10 mouse cellular contexts compared by ENCODE assay signal in genomic region chr13:52025482-52025848, GRCm38 (mm10).
DNase-seq lines count a peak whose midpoint lies in the region; ATAC-seq and TF ChIP-seq lines count a peak whose summit lies in the region.
"Had no signal": no experiment of that assay in that cellular context is flagged by ENCODE, and none has a peak within 500 bp of the region (broad histone marks: within the 10 kb centered on the region; RNA-seq: fewer than 3 reads in every experiment).

No protein-coding gene starts in this region.

- H3K27ac ChIP-seq in heart, adult 2 months = no peak overlapping the region
- peak overlapping the region; percentile 62 for H3K27ac ChIP-seq in gastrocnemius, adult 2 months
- 0 out of 2 replicates have a peak overlapping the region, but pooled peaks have one; percentile 11 for H3K27ac ChIP-seq in limb, embryonic 14.5 days (replicated peaks; ENCODE audit: low read depth, low read length)
- no peak overlapping the region for H3K27ac ChIP-seq in forebrain, embryonic 11.5 days (ENCODE audit: low read depth, low read length)
- H3K27ac ChIP-seq: macrophage had no signal

- no peaks in the 10 kb centered on the region for H3K27me3 ChIP-seq in heart, adult 2 months (ENCODE audit: control insufficient read depth, insufficient read depth, low read length)
- no peaks in the 10 kb centered on the region for H3K27me3 ChIP-seq in limb, embryonic 14.5 days (ENCODE audit: control insufficient read depth, insufficient read depth, low read length)
- no peaks in the 10 kb centered on the region for H3K27me3 ChIP-seq in forebrain, embryonic 11.5 days (ENCODE audit: control insufficient read depth, insufficient read depth, low read length)

- TF ChIP-seq EP300 in heart, adult 2 months (IDR thresholded peaks at IDR 0.05; ENCODE audit: insufficient read depth, low read depth, low read length) = no peak

- no peak overlapping the region for H3K9ac ChIP-seq in heart, adult 2 months (ENCODE audit: low read depth, low read length)
- peak overlapping the region; percentile 14; the same call in 1 of the 2 replicates for H3K9ac ChIP-seq in limb, embryonic 14.5 days (ENCODE audit: low read depth, low read length, severe bottlenecking)
- no peak overlapping the region for H3K9ac ChIP-seq in forebrain, embryonic 11.5 days (ENCODE audit: low read length)

- no peaks in the 10 kb centered on the region for H3K9me3 ChIP-seq in limb, embryonic 14.5 days (ENCODE audit: control insufficient read depth, low read length)
- no peaks in the 10 kb centered on the region for H3K9me3 ChIP-seq in forebrain, embryonic 11.5 days (ENCODE audit: control insufficient read depth, low read length)

- 92% methylated on average over 5 of the region's 5 CpGs for WGBS in heart, adult 2 months
- WGBS in limb, embryonic 14.5 days = 39% methylated on average over 5 of the region's 5 CpGs
- WGBS in forebrain, embryonic 11.5 days = 84% methylated on average over 5 of the region's 5 CpGs

- DNase-seq in heart, postnatal 10 days = peak; percentile 45 to 51
- DNase-seq in heart, adult 2 months = no peak
- peak; percentile 89 for DNase-seq in Muller cell, postnatal 12 days (ENCODE audit: inconsistent ontology term)
- peak; percentile 87 for DNase-seq in gastrocnemius, adult 2 months
- peak; percentile 35 for DNase-seq in limb, embryonic 14.5 days (ENCODE audit: low spot score)
- no peak for DNase-seq in forebrain, embryonic 11.5 days (ENCODE audit: low spot score)
- DNase-seq: cerebellum, adult 18-20 months had no signal

- ATAC-seq in limb, embryonic 14.5 days (ENCODE audit: low FRiP score, low read depth) = no peak
- no peak for ATAC-seq in forebrain, embryonic 11.5 days (replicated peaks; ENCODE audit: low FRiP score)
- no peak for ATAC-seq in activated CD4-positive, CD25-positive, alpha-beta regulatory T cell, adult 4 months
- ATAC-seq in CD4-positive, CD25-positive, alpha-beta regulatory T cell, adult 4 months = no peak

- H3K79me2 ChIP-seq in heart, adult 2 months (replicated peaks; ENCODE audit: control insufficient read depth, insufficient read depth, low read length) = no peaks in the 10 kb centered on the region

- intact Hi-C loops in heart, postnatal 10 days (cut with DNase I) = no loop called here
- intact Hi-C loops in heart, adult 2 months (cut with DNase I) = loop anchor here (2.0 kb wide), 1 partner anchor 15 kb away; no protein-coding TSS in a partner anchor
- intact Hi-C loops in gastrocnemius, adult 2 months (cut with DNase I) = loop anchor here (5.0 kb wide), 1 partner anchor 178 kb away; the partner anchor contains the start of gene Gadd45g

- no peak for TF ChIP-seq POLR2A in heart, adult 2 months (IDR thresholded peaks at IDR 0.05; ENCODE audit: insufficient read depth, low read depth, low read length)
- no peak for TF ChIP-seq POLR2A in limb, embryonic 14.5 days (IDR thresholded peaks at IDR 0.05; ENCODE audit: borderline replicate concordance, extremely low read depth, insufficient read depth, insufficient read length)

- 0 out of 2 replicates have a peak overlapping the region, but pooled peaks have one; percentile 11 for H3K4me2 ChIP-seq in limb, embryonic 14.5 days (replicated peaks; ENCODE audit: low read depth, low read length, severe bottlenecking)
- H3K4me2 ChIP-seq in forebrain, embryonic 11.5 days (ENCODE audit: low read depth, low read length, severe bottlenecking) = no peak overlapping the region

- no peaks in the 10 kb centered on the region for H3K36me3 ChIP-seq in heart, adult 2 months (ENCODE audit: control insufficient read depth, insufficient read depth, low read length)
- no peaks in the 10 kb centered on the region for H3K36me3 ChIP-seq in limb, embryonic 14.5 days (ENCODE audit: control insufficient read depth, insufficient read depth, low read length)
- no peaks in the 10 kb centered on the region for H3K36me3 ChIP-seq in forebrain, embryonic 11.5 days (ENCODE audit: control insufficient read depth, insufficient read depth, low read length)

- TF ChIP-seq CTCF in heart, adult 2 months (IDR thresholded peaks at IDR 0.05) = no peak
- TF ChIP-seq CTCF in gastrocnemius, adult 2 months (IDR thresholded peaks at IDR 0.05) = no peak

- H3K4me3 ChIP-seq in heart, adult 2 months = no peak overlapping the region
- H3K4me3 ChIP-seq in gastrocnemius, adult 2 months = peak overlapping the region; percentile 23
- no peak overlapping the region for H3K4me3 ChIP-seq in limb, embryonic 14.5 days (replicated peaks; ENCODE audit: low read length)
- H3K4me3 ChIP-seq in forebrain, embryonic 11.5 days (ENCODE audit: low read depth, low read length) = no peak overlapping the region

- peaks cover 9% of the 10 kb centered on the region for H3K4me1 ChIP-seq in heart, adult 2 months (ENCODE audit: control insufficient read depth, insufficient read depth, low read length)
- peaks cover 32% of the 10 kb centered on the region for H3K4me1 ChIP-seq in limb, embryonic 14.5 days (ENCODE audit: control insufficient read depth, insufficient read depth, low read length)
- peaks cover 5% of the 10 kb centered on the region; the same call in 1 of the 2 replicates for H3K4me1 ChIP-seq in forebrain, embryonic 11.5 days (replicated peaks; ENCODE audit: control insufficient read depth, insufficient read depth, low read length)

Comparison
In these comparisons a context has a peak if more than half of its experiments do, and no peak if none do; other contexts are left out.
1. DNase-seq: peak in heart, postnatal 10 days (2 of 2), Muller cell, postnatal 12 days (single experiment), gastrocnemius, adult 2 months (single experiment) and limb, embryonic 14.5 days (single experiment); none in heart, adult 2 months (0 of 2) and forebrain, embryonic 11.5 days (single experiment).
2. H3K27ac ChIP-seq: peak in gastrocnemius, adult 2 months (single experiment) and limb, embryonic 14.5 days (single experiment); none in heart, adult 2 months (single experiment) and forebrain, embryonic 11.5 days (single experiment).